Mouse (Mus musculus) duodenum, adult 2 months (tissue): ENCODE results near the gene Adcy9. TPM values are rescaled to one million over a fixed set of nuclear protein-coding genes. Genes with fewer than 3 reads are reported as not detected.

Experiments used
- polyA plus RNA-seq: library from polyadenylated mRNA; depleted of rRNA; stranded (reverse); fragments of >200 nt; gene quantifications from 2 replicates; pipeline ENCODE4 v1.2.3, GENCODE M21; 2012; ENCODE audit warnings: low replicate concordance; rRNA removed

The Adcy9 gene
- 5.6 and 7.1 TPM in 2 replicates for polyA plus RNA-seq

DNA sequence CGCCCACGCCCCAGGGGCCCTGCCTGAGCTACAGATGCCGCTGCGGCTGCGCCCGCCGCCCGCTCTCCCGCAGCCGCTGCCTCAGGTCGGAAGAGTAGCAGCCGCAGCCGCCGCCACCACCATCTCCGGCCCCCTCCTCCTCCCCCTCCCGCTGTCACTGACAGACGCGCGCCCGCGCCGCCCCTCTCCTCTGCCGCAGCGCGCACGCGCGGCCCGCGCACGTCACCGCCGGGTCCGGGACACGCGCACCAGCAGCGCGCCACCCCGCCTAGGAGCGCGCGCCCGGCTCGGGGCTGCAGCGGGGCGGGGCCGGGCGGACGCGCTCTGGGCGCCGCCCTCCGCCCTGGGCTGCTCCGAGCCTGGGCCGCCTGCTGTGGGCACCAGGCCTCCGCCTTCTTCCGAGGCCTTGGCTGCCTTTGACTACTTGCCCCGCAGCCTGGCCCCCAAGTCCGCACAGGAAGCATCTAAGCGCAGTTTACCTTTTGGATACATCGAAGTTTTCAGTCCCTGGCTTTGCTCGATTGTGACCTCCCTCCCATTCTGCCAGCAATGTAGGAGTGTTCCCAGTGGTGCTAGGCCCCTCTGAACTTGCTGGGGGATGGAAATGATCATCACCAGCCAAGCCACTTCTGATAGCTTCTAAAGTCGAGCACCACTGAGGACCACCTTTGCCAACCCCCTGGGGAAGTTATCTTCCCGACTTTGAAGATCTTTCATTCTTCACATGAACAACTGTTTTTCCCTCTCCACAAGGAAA is at the start of gene Adcy9:
TSS of gene Adcy9 (minus strand) at position 201 of the 757 bp plus-strand sequence.

Other genes with a start within 250 kb of the Adcy9 start
- 14.3 and 20.5 TPM in 2 replicates for gene Crebbp, start 206.5 kb downstream of the Adcy9 start, polyA plus RNA-seq
- gene Srl, start 121.3 kb upstream of the Adcy9 start, polyA plus RNA-seq: 0.32 and 0.83 TPM in 2 replicates
- 6.4 and 7.5 TPM in 2 replicates for gene Tfap4, start 139.4 kb upstream of the Adcy9 start, polyA plus RNA-seq
- 6.6 and 8.2 TPM in 2 replicates for gene Glis2, start 174.2 kb upstream of the Adcy9 start, polyA plus RNA-seq
- gene Pam16, start 204.5 kb upstream of the Adcy9 start, polyA plus RNA-seq: 8.4 and 11.4 TPM in 2 replicates
- gene Vasn, start 219.4 kb upstream of the Adcy9 start, polyA plus RNA-seq: 6.7 and 11.5 TPM in 2 replicates
- 11.5 and 14.3 TPM in 2 replicates for gene Dnaja3, start 219.5 kb upstream of the Adcy9 start, polyA plus RNA-seq